Mouse (Mus musculus): ENCODE data around the gene Egfr.

Egfr gene

DNA sequence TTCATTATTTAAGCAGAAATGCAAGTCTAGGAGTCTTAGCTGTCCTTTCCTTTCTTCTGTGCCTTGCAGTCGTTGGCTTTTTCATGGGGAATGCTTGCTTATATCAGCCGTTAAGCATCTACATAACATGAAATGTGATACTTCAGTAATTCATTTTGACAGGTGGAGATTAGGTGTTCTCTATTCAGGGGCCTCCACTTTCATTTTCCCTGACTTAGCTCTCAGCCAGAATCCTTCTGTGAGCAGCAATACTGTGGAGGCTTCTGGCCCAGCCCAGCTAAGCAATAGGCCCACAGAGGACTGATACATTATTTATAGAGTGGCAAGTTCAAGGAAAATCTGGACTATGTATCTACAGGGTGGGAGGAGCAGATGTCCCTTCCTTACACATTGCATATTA lies 25.0 kb downstream of the Egfr start:
- DNase-seq (ENCODE audit: low spot score), result no peak

GRCm38 (mm10) chr11:16781604-16782003 lies 29.6 kb downstream of the Egfr start:
- no peak for DNase-seq (ENCODE audit: low spot score)

GRCm38 (mm10) chr11:16783926-16784659 lies 32.1 kb downstream of the Egfr start:
- DNase-seq (ENCODE audit: low spot score), result no peak

- DNase-seq (ENCODE audit: low spot score), result no peak
These were observed 40.9 kb downstream of the Egfr start for GRCm38 (mm10) chr11:16792638-16793585.

DNA sequence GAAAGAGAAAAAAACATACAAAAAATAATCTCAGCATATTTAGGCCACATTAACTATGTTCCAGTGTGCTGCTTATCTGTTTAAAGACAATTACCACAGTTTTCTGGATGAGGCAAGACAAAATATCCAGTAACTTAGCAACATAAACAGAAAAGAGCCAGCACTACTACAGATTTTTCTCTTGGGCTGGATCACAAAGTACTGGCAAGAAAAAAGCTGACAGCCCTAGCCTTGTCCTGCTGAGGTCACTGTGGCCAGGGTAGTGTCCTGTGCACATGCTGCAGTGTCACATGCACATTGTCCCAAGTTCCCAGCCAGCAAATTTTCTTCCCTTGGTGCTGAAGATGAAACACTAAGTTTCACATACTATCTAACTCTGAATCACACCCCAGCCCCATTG lies 43.0 kb downstream of the Egfr start:
- DNase-seq (ENCODE audit: low spot score), result peak; percentile 59

DNA sequence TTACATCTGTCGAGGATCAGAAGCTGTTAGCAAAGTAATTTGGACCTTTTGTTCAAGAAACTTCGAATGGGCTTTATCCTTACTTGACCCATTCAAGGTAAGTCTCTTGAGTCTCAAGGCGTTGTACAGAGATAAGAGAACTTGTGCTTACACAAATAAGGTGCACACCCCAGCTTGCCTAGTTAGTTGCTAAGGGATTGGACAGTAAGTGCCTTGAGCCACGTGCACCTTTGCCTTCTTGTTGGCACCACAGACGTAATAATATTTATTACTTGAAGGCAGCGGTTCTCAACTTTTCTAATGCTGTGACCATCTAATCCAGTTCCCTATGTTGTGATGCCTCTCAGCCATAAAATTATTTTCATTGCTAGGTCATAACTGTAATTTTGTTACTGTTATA lies 43.5 kb downstream of the Egfr start:
- no peak for DNase-seq (ENCODE audit: low spot score)

DNA sequence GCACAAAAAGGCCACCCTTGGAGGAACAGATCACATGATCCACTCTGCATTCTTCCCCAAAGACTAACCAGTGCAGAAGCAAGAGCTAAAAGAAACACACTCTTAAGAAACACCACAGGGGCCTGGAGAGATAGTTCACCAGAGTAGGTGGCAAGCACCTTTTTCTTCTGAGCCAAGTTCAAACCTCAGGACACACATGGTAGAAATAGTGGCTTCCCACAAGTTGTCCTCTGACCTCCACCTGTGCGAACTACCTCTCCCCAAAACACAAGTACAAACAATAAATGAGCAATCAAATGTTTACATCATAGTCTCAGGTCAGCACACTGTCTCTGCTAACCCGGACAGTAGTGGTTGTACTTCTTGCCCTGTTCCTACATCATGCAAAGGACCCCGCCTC lies 45.5 kb downstream of the Egfr start:
- DNase-seq (ENCODE audit: low spot score), result no peak

DNA sequence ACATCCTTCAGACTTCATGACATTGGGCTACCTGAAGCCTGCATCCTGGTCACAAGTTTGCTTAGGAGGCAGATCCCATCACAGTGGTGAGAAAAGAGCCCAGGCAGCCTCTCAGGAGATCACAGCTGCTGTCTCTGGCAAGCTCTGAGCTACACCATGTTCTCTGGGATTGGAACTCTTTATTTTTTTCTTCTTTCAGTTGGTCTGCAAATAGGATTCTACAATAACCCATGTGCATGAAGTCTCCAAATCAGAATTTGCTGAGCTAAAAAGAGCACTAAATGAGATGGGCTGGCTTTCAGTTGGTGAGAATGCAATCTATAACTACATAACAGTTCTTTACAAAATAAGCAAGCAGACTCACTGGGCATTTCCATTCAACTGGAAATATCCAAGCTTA lies 46.1 kb downstream of the Egfr start:
- DNase-seq (ENCODE audit: low spot score), result peak; percentile 47

GRCm38 (mm10) chr11:16800507-16800906 lies 48.5 kb downstream of the Egfr start:
- peak; percentile 89 for DNase-seq (ENCODE audit: low spot score)

DNA sequence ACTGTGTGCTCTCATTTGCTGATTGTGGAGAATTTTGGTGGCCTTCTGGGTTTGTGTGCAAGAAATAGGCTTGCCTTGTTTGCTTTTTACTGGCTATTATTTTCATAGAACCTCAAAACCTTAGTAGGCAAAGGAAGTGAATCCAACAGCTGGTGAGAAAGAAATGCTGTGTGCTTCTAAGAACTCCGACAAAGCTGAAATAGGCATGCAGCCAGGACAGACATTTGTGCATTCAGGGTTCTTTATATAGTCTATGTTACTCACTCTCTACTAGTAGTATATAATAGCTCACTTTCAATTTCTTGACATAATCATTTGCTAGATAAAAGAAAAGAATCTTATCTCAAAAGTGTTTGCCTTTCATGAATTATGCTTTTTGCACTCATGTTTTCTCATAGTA lies 50.7 kb downstream of the Egfr start:
- DNase-seq (ENCODE audit: low spot score), result no peak

DNA sequence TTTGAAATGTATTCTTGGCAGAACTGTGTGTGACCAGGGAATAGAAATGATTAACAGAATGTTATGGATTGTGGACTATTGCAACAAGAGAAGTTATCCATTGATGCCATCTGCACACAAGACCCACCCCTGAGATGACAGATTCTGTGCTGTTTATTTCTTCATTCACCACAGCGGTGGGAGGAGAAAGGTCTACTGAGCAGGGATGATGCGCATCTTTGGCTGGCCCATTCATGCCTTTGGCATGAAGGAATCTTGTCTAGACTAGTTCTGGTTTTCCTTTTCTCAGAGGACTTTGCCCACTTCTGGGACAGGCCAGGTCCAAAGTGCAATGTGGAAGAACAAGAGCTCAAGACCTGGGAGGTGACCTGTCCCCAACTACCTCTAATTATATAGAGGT lies 52.0 kb downstream of the Egfr start:
- DNase-seq (ENCODE audit: low spot score), result no peak

DNA sequence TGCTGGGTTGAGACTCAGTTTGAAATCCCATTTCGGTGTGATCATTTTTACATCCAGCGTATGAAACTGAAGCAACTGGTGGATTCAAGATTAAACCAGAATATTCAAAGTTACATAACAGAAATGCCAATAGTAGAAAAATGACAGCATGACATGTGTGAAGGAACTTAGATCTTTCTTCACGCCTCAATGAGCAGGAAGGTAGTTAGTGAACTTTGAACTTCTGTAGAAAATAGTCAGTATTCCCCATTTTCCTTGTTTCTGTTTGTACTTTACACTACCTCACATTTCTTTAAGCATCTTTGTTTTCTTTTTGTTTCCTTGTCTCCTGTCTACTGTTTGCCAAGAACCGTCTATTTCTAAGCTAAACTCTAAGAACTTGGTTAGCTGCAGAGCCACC lies 53.9 kb downstream of the Egfr start:
- DNase-seq (ENCODE audit: low spot score), result no peak

DNA sequence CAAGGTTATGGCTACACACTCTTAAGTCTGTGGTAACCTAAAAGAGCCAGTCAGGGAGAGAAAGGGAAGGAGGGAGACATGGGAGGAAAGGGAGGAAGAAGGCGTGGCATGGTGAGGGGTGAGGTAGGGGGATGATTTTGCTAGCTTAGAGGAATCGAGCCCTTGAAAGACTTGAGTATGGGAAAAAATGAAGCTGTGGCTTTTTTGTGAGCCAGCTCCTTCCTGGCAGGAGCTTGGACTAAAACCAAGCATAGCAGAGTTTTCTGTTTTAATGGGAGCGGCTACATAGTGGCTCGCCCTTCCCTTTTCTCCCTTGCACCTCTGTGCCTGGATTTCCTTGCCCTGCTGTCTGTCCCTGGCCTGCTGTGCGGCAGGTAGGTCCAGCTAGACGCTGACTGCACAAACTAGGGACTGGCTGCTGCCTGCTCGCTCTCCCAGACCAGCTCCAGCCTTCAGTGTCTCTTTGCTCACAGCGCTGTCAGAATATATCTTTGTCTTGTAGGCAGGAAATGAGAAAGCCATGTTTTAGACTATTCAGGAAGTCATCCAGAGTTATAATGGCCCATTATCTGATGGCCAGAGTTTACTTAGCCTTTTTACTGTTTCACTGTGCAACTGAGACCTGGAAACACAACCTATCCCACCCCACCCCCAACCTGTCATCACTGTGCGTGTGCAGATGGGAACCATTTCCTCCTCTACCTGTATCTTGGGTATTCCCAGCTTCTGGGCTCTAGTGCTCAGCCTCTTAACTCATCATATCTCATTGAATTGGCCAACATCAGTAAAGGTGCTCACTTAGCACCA lies 57.4 kb downstream of the Egfr start:
- no peak for DNase-seq (ENCODE audit: low spot score)

DNA sequence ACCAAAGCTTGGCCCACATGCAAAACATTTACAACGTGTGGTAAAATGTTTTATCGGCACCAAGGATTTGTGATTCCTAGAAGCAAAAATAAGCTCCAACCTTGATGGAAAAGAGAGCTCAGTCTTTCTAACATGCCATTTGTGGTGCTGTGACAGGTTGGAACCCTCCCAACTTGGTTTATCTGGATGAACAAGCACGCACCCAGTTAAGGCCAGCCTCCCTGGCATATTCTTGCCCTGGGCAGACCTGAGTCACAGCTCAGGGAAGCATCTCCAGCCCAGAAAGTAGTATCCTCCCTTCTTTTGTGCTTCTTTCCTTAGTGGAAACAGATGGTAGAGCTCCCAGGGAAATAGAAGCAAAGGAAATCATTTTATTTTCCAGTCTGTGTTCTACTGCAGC lies 58.1 kb downstream of the Egfr start:
- DNase-seq (ENCODE audit: low spot score), result no peak

- no peak for DNase-seq (ENCODE audit: low spot score)
These were observed 61.3 kb downstream of the Egfr start for GRCm38 (mm10) chr11:16813298-16813697.

GRCm38 (mm10) chr11:16816414-16816813 lies 64.4 kb downstream of the Egfr start:
- no peak for DNase-seq (ENCODE audit: low spot score)

- no peak for DNase-seq (ENCODE audit: low spot score)
These were observed 65.5 kb downstream of the Egfr start for GRCm38 (mm10) chr11:16817336-16818034.

GRCm38 (mm10) chr11:16819424-16819823 lies 67.4 kb downstream of the Egfr start:
- DNase-seq (ENCODE audit: low spot score), result no peak

DNA sequence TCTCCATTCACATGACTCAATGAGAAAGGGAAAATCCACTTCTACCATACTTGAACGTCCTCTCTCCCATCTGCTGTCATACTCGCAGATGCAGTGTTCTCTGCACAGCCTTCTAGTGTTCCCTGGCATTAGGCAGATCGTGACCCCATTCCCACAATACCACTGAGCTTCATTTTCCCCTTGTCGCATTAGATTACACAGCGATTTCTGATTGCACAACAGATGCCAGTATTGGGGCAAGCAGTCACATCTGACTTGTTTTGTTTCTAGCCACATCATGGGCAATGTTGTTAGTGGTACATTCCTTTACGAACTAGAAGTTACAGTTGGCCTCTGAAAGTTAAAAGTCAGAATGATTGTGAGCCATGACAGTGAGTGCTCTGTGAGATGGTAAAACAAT lies 68.1 kb downstream of the Egfr start:
- no peak for DNase-seq (ENCODE audit: low spot score)

DNA sequence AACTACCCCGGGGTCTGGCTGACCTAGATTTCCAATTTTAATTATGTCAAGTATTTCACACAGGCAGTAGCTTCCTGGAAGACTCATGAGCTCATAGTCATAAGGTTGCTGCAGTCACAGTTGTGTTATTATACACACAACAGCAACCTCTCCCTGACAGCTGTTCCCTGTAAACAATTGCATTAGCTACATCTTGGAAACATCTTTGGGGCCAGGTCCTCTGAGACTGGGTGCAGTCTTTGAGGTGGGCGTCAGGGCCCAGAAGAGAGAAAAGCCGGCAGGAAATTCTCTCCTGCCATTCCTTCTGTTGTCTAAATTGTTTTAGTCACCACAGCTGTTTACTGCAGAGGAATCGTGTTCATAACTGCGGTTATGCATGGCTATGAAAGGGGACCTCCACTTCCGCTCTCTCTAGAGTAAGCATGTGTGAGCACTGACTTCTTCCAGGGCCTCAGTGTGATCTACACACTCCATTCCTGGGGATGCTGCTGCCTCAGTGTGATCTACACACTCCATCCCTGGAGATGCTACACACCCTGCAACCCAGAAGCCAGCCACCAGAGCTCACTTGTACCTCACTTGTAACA lies 69.8 kb downstream of the Egfr start:
- no peak for DNase-seq (ENCODE audit: low spot score)

- no peak for DNase-seq (ENCODE audit: low spot score)
These were observed 72.0 kb downstream of the Egfr start for GRCm38 (mm10) chr11:16823830-16824545.
